Mouse (Mus musculus): ENCODE measurements around the gene Cdc42ep4. TPM values are rescaled to one million over a fixed set of nuclear protein-coding genes. Genes with fewer than 3 reads are reported as not detected.

Cdc42ep4 gene
- polyA plus RNA-seq, 1 experiment from 2014 or later: 57.8 TPM

DNA sequence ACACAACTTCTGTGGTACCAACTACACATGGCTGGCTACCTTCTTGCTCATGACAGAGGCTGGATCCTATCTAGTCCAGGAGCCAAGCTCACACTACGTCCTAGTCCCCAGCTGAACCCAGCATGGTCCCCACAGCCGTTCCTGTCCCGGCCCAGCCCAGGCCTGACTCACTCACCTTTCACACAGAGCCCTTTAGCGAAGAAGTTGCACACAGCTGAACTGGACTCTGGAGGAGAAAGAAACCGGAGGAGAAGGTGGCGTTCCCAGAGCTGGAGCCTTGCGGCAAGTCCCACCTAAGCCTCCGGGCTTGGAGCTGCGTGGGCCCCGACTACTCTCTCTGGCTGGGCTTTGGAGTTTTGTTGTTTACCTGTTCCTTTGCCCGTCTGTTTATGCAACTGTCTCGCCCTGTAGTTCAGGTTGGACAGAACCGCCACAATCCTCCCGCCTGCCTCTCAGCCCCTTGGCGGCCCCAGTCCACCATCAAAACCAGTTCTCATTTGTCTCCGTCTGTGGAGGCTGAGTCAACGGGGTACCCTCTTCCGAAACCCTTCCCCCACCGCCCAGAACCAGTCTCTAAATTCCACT lies 43.0 kb downstream of the Cdc42ep4 start:
- 54% methylated on average over 19 of the region's 19 CpGs for WGBS
- 0 out of 2 replicates have a peak, but pooled peaks have one; percentile 19 for ATAC-seq
- no peaks in the 10 kb centered on the region for H3K27me3 ChIP-seq (replicated peaks)
- no peaks in the 10 kb centered on the region for H3K36me3 ChIP-seq
- H3K4me1 ChIP-seq (replicated peaks): peaks cover 21% of the 10 kb centered on the region
- no peak overlapping the region for H3K9ac ChIP-seq
- no peaks in the 10 kb centered on the region for H3K9me3 ChIP-seq
- H3K27ac ChIP-seq: no peak overlapping the region
- H3K4me3 ChIP-seq (replicated peaks): no peak overlapping the region
- no peak overlapping the region for H3K4me2 ChIP-seq (replicated peaks)

DNA sequence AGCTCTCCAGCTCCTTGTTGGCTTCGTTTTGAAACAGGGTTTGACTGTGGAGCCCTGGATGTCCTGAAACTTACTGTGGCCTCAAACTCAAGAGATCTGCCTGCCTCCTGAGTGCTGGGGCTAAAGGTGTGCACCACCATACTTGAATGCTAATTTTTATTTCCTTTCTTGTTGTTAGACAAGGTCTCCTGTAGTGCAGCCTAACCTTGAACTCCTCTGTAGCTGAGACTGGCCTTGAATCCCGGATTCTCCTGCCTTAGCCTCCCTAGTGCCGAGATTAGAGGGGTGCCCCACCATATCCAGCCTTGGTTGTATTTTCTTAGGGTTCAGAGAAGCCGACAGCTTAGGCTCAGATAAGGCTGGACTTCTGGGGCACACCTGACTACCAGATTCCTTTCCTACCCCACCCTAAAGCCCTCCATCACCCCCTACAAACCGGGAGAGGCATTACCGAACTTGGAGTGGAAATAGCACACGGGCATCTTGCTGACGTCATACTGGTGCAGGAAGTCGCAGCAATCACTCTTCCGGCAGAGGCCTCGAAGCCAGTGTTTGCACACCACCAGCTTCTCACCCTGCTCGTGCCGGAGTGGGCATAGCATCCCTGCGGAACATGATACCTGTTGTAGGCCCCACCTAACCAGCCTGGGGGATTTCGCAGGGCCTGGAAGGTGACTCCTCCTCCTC lies 45.6 kb downstream of the Cdc42ep4 start:
- 76% methylated on average over 15 of the region's 15 CpGs for WGBS

DNA sequence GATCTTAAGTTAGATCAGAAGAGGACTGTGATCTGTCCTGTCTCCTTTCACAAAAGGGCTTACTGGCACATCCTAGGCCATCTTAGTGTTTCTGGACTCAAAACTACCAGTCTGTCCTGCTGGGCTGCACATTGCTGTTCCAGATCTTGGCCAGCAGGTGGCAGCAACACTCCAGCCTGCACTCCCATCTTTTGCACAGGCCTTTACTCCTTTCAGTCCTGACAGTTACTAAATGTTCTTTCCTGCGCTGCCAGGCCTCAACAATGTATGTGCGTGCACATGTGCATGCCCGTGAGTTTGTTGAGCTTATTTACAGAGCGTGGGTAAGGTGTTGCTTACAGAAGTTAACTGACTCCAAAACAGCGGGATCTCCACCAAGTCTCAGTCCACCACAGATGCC lies 47.9 kb downstream of the Cdc42ep4 start:
- Histone ChIP-seq H3K4me3 (replicated peaks) (no peak overlapping the region), H3K9me3 (no peaks in the 10 kb centered on the region), H3K27me3 (replicated peaks) (no peaks in the 10 kb centered on the region), H3K27ac (no peak overlapping the region), H3K36me3 (no peaks in the 10 kb centered on the region), H3K9ac (no peak overlapping the region), H3K4me2 (replicated peaks) (no peak overlapping the region), H3K4me1 (replicated peaks) (peaks cover 6% of the 10 kb centered on the region)
- 28% methylated on average over 5 of the region's 5 CpGs for WGBS
- peak; percentile 61 for ATAC-seq

More for the DNA sequence above, 45.6 kb downstream of the Cdc42ep4 start:
- no peak overlapping the region for H3K4me3 ChIP-seq (replicated peaks)
- H3K9me3 ChIP-seq: no peaks in the 10 kb centered on the region
- H3K27me3 ChIP-seq (replicated peaks): no peaks in the 10 kb centered on the region
- no peaks in the 10 kb centered on the region for H3K36me3 ChIP-seq
- H3K4me2 ChIP-seq (replicated peaks): no peak overlapping the region
- no peak overlapping the region for H3K27ac ChIP-seq
- H3K4me1 ChIP-seq (replicated peaks): peaks cover 21% of the 10 kb centered on the region
- no peak for ATAC-seq
- H3K9ac ChIP-seq: no peak overlapping the region

DNA sequence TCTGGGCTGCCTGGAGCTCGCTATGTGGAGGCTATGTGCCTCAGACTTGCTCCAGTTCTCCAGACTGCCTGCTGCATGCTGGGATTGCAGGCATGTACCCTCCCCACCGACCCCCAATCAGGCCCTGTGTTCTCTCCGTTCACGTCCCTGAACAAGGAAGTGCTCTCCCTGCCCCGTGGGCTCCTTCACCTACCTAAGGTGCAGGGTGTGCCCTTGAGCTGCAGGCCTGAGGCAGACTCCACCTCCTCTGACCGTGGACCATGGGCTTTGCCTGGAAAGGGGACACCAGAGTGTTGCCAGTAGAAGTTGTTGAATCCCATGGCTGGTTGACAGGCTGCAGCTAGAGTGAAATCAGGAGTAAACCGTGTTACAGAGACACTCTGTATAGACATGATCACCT lies 52.0 kb downstream of the Cdc42ep4 start:
- no peak overlapping the region for H3K4me2 ChIP-seq (replicated peaks)
- H3K4me3 ChIP-seq (replicated peaks): no peak overlapping the region
- 72% methylated on average over 7 of the region's 7 CpGs for WGBS
- H3K36me3 ChIP-seq: peaks cover 11% of the 10 kb centered on the region
- H3K9ac ChIP-seq: no peak overlapping the region
- no peak overlapping the region for H3K27ac ChIP-seq
- H3K27me3 ChIP-seq (replicated peaks): no peaks in the 10 kb centered on the region
- ATAC-seq: no peak
- H3K4me1 ChIP-seq (replicated peaks): peaks cover 3% of the 10 kb centered on the region; the same call in 1 of the 2 replicates
- H3K9me3 ChIP-seq: no peaks in the 10 kb centered on the region

DNA sequence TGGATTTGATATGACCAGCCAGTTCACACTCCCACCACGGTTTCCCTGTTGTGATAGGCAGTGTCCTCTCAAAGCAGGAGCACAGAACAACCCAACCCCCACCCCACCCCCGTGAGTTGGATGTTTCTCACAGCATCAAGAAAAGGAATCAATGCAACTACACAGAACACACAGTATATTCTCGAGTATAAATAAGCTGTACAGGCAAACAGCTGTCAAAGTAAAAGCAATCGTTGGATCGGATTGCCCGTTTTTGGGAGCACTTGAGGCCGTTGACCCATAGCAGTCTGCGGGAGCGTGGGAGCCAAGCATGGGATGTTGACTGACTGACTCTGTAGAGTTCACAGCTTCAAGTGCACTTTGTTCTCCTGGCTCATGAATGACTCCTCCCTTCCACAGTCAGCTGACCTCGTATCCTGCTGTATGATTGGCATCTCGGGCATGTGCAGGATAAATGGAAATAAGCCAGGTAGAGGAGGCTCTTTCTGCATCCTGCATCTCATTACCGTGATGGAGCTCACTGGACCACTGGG lies 53.6 kb downstream of the Cdc42ep4 start:
- H3K9ac ChIP-seq: no peak overlapping the region
- no peak overlapping the region for H3K4me2 ChIP-seq (replicated peaks)
- WGBS: 70% methylated on average over 12 of the region's 12 CpGs
- H3K4me3 ChIP-seq (replicated peaks): no peak overlapping the region
- ATAC-seq: peak; percentile 46; the same call in 1 of the 2 replicates
- H3K4me1 ChIP-seq (replicated peaks): 0 out of 2 replicates have a peak, but pooled peaks cover 3% of the 10 kb centered on the region
- peaks cover 18% of the 10 kb centered on the region for H3K36me3 ChIP-seq
- no peaks in the 10 kb centered on the region for H3K9me3 ChIP-seq
- H3K27ac ChIP-seq: no peak overlapping the region
- no peaks in the 10 kb centered on the region for H3K27me3 ChIP-seq (replicated peaks)

DNA sequence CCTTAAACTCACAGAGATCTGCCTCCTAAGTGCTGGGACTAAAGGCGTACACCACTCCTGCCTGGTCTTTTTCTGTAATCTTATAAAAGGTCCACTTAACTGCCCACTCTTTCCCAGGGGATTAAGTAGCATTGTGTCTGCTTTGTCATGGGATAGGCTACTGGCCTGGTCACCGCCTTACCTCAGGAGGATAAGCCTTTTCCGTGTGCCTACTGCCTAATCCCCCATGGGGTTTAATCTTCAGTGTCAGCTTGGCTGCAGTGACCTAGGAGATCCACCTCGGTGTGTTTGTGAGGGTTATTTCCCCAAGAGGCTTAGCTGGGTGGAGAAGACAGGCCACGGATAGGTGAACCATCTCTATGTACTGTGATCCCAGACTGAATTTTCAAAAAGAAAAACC lies 54.1 kb downstream of the Cdc42ep4 start:
- Histone ChIP-seq H3K27ac (no peak overlapping the region), H3K4me1 (replicated peaks) (0 out of 2 replicates have a peak, but pooled peaks cover 3% of the 10 kb centered on the region), H3K9me3 (no peaks in the 10 kb centered on the region), H3K4me3 (replicated peaks) (no peak overlapping the region), H3K4me2 (replicated peaks) (no peak overlapping the region), H3K27me3 (replicated peaks) (no peaks in the 10 kb centered on the region), H3K36me3 (peaks cover 23% of the 10 kb centered on the region), H3K9ac (no peak overlapping the region)
- WGBS: 81% methylated on average over 5 of the region's 5 CpGs
- ATAC-seq: no peak

DNA sequence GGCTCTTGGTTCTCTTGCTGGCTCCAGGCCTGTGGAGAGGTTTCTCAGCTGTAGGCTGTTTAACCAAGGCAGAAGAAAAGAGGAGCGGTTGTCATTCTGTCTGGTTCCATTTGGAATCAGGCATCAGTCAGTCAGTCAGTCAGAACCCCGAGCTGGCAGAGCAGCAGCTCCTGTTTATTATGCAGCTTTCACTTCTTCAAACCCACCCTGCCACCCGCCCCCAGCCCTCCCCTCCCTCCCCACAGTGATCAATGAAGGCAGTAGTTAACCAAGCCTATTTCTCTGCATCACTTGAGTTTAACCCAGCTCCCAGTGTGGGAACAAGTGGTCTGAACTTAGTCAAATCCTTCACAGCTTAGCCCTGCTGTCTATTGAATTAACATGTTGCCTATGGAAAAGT lies 59.8 kb downstream of the Cdc42ep4 start:
- no peak for ATAC-seq
- H3K4me3 ChIP-seq (replicated peaks): no peak overlapping the region
- H3K9ac ChIP-seq: no peak overlapping the region
- H3K4me2 ChIP-seq (replicated peaks): no peak overlapping the region
- 0 out of 2 replicates have a peak, but pooled peaks cover 3% of the 10 kb centered on the region for H3K4me1 ChIP-seq (replicated peaks)
- H3K27ac ChIP-seq: peak overlapping the region; percentile 42; the same call in 1 of the 2 replicates
- H3K9me3 ChIP-seq: no peaks in the 10 kb centered on the region
- H3K36me3 ChIP-seq: peaks cover 43% of the 10 kb centered on the region
- H3K27me3 ChIP-seq (replicated peaks): no peaks in the 10 kb centered on the region
- WGBS: 56% methylated on average over 3 of the region's 3 CpGs

DNA sequence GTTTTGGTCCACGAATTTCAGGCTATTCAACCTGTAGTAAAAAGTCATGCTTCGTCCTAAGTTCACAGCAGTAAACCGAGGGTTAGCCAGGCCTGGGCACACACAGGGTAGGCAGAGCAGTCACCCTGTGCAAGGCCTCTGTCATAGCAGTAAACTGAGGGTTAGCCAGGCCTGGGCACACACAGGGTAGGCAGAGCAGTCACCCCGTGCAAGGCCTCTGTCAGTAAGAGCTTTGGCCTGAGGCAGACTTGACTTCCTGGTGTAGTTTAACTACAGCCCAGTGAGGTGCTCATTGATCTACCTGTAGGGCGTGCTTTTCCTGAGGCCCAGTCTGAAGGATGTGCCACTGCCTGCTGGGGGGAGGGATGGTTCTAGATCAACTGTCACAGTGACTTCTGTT lies 60.4 kb downstream of the Cdc42ep4 start:
- Histone ChIP-seq H3K9ac (no peak overlapping the region), H3K4me3 (replicated peaks) (no peak overlapping the region), H3K36me3 (peaks cover 43% of the 10 kb centered on the region), H3K4me2 (replicated peaks) (no peak overlapping the region), H3K27ac (peak overlapping the region; percentile 42; the same call in 1 of the 2 replicates), H3K4me1 (replicated peaks) (0 out of 2 replicates have a peak, but pooled peaks cover 7% of the 10 kb centered on the region), H3K27me3 (replicated peaks) (no peaks in the 10 kb centered on the region), H3K9me3 (no peaks in the 10 kb centered on the region)
- 71% methylated on average over 5 of the region's 5 CpGs for WGBS
- peak; percentile 87 for ATAC-seq

DNA sequence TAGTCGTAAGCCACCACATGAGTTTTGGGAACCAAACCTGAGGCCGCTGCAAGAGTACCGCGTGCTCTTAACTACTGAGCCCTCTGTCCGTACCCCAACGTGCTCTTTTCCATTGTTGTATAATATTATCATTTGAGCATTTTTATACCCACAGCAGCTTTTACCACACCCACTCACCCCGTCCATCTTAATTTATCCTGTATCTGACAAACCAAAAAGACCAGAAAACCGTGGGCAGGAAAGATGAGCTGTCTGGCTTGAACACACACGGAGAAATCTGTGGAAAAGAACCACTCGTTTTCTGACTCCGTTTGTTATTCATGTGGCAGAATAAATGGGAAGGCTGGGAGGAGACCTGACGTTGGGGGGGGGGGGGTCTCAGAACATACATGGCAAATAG lies 61.2 kb downstream of the Cdc42ep4 start:
- H3K9ac ChIP-seq: no peak overlapping the region

DNA sequence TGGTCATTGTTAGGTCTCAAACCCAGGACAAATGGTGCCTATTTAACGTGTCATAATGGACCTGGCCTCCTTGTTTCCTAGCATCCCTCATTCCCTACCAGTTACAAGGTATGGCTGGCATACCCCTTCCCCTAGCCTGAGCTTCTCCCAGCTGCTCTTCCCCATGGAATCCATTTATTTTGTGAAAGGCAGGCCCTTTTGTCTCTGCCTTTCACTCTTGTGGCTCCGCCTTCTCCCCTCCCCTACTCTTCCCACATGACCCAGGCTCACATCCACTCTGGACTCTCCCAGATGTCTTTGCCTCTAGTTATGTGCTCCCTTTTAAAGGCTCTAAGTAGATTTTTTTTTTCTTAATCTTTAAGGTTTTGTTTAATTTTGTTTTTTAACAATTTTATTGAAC lies 64.7 kb downstream of the Cdc42ep4 start:
- no peaks in the 10 kb centered on the region for H3K9me3 ChIP-seq
- peaks cover 16% of the 10 kb centered on the region for H3K36me3 ChIP-seq
- H3K27ac ChIP-seq: no peak overlapping the region
- no peaks in the 10 kb centered on the region for H3K27me3 ChIP-seq (replicated peaks)
- no peak overlapping the region for H3K4me3 ChIP-seq (replicated peaks)
- H3K4me2 ChIP-seq (replicated peaks): no peak overlapping the region
- WGBS: 77% methylated on average over 2 of the region's 2 CpGs
- no peak overlapping the region for H3K9ac ChIP-seq
- 0 out of 2 replicates have a peak, but pooled peaks cover 8% of the 10 kb centered on the region for H3K4me1 ChIP-seq (replicated peaks)
- ATAC-seq: no peak

More for the DNA sequence above, 61.2 kb downstream of the Cdc42ep4 start:
- H3K9me3 ChIP-seq: no peaks in the 10 kb centered on the region
- 0 out of 2 replicates have a peak overlapping the region, but pooled peaks have one; percentile 42 for H3K27ac ChIP-seq
- peaks cover 41% of the 10 kb centered on the region for H3K36me3 ChIP-seq
- no peak overlapping the region for H3K4me3 ChIP-seq (replicated peaks)
- no peaks in the 10 kb centered on the region for H3K27me3 ChIP-seq (replicated peaks)
- 0 out of 2 replicates have a peak, but pooled peaks cover 7% of the 10 kb centered on the region for H3K4me1 ChIP-seq (replicated peaks)
- no peak for ATAC-seq
- 88% methylated on average over 12 of the region's 12 CpGs for WGBS
- H3K4me2 ChIP-seq (replicated peaks): no peak overlapping the region

DNA sequence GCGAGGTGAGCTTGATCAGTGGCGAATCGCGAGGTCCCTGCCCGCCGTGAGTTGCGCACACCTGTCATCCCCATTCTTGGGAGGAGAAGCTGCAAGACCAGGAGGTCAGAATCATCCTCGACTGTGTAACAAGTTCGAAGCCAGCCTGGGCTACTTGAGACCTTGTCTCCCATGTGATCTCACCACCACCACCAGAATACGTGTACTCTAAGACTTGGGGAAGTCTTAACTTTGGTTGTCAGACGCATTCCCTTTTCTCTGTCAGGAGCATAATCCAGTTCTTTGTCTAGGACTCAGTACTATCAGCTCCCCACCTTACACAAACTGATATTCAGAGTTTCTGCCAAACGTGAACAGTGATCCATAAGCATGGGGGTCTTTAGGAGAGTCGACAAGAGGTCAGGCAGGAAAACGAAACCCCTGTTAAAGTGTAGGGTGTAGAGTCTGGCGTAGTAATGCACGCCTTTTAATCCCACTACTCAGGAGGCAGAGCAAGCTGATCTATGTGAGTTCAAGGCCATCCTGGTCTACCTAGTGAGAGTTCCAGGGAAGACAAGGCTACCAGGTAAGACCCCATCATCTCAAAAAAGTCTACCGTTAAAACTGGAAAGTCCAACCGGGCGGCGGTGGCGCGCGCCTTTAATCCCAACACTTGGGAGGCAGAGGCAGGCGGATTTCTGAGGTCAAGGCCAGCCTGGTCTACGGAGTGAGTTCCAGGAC lies 66.8 kb downstream of the Cdc42ep4 start:
- Histone ChIP-seq H3K4me1 (replicated peaks) (0 out of 2 replicates have a peak, but pooled peaks cover 16% of the 10 kb centered on the region), H3K36me3 (peaks cover 15% of the 10 kb centered on the region), H3K27me3 (replicated peaks) (no peaks in the 10 kb centered on the region), H3K27ac (peak overlapping the region; percentile 48; the same call in 1 of the 2 replicates), H3K4me2 (replicated peaks) (peak overlapping the region; percentile 71), H3K4me3 (replicated peaks) (peak overlapping the region; percentile 97), H3K9me3 (no peaks in the 10 kb centered on the region), H3K9ac (peak overlapping the region; percentile 62)
- no peak for ATAC-seq
- 41% methylated on average over 25 of the region's 25 CpGs for WGBS

All from intestine, embryonic 15.5 days (tissue).